Mouse (Mus musculus) bone marrow macrophage, adult 2 months (primary cell): ENCODE results near the gene Fgfrl1. TPM values are rescaled to one million over a fixed set of nuclear protein-coding genes. Genes with fewer than 3 reads are reported as not detected.

Experiments used
- H3K27ac ChIP-seq: 2 replicates; pipeline ENCODE4 v1.5.1; 2012; ENCODE audit warnings: low read depth, low read length; ENCODE audit not compliant: insufficient read depth
- H3K4me1 ChIP-seq: 2 replicates; pipeline ENCODE4 v1.6.1; 2012; ENCODE audit warnings: low read length; ENCODE audit not compliant: control insufficient read depth, insufficient read depth
- H3K4me3 ChIP-seq: 2 replicates; pipeline ENCODE4 v1.5.1; 2012; ENCODE audit warnings: mild to moderate bottlenecking, low read length, moderate library complexity; ENCODE audit not compliant: insufficient read depth
- CTCF ChIP-seq: IDR thresholded peaks from 2 replicates; pipeline ENCODE4 v1.5.1; 2012; ENCODE audit warnings: low read depth, mild to moderate bottlenecking, low read length, moderate library complexity
- POLR2A ChIP-seq: IDR thresholded peaks from 2 replicates; pipeline ENCODE4 v1.6.1; 2012; ENCODE audit warnings: mild to moderate bottlenecking, low read depth, low read length, borderline replicate concordance
- polyA plus RNA-seq: library from polyadenylated mRNA; stranded (reverse); fragments of >200 nt; gene quantifications from 2 replicates; pipeline ENCODE4 v1.2.4, GENCODE M21; 2012; ENCODE audit not compliant: missing spikeins, insufficient read depth, insufficient read length

Gene Fgfrl1
- polyA plus RNA-seq, 1 experiment = 1.5 TPM

DNA sequence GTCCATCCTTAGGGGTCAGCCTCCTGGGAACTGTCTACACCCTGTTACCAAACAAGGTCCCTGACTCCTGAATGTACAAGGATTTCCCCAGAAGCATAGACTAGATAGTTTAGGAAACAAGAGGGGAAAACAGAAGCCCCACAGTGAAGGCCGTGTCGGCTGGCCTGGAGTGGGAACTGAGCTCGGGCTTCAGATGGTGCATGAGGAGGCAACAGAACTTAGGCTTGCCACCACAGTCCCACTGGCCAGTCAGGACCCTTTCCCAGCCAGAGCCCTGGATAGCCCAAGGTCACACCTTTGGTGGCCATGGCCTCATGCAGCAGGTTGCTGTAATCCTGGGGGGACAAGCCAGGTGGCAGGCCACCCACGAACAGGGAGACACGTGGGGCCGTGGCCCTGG is 38.8 kb upstream of the Fgfrl1 start:
- H3K4me3 ChIP-seq = no peak overlapping the region
- no peak for TF ChIP-seq POLR2A
- no peak for TF ChIP-seq CTCF
- H3K27ac ChIP-seq = no peak overlapping the region
- no peaks in the 10 kb centered on the region for H3K4me1 ChIP-seq

DNA sequence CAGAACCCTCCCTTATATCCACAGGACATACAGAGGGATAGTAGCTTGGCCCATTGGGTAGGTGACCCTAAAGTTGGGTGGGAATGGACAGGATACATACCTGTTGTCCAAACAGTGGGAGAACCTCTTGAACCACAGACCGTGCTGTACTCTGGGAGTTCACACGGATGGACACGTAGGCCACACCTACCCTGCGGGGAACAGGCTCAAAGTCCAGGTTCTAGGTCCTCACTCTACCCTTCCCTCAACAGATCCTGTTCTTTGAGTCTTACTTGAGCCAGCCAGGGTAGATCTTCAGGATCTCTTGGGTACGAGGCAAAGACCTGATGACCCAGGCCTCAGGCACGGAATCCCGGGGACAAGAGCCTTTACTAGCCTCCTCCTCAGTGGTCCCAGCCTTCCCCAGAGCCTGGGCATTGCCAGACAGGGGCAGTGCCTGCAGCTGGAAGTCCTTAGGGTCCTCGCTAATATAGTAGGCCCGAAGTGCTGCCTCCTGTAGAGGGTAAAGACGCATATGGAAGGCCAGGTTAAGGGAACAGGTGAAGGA is 37.7 kb upstream of the Fgfrl1 start:
- H3K27ac ChIP-seq = no peak overlapping the region
- peaks cover 3% of the 10 kb centered on the region; the same call in 1 of the 2 replicates for H3K4me1 ChIP-seq
- no peak overlapping the region for H3K4me3 ChIP-seq
- TF ChIP-seq CTCF (no peak), POLR2A (no peak)

DNA sequence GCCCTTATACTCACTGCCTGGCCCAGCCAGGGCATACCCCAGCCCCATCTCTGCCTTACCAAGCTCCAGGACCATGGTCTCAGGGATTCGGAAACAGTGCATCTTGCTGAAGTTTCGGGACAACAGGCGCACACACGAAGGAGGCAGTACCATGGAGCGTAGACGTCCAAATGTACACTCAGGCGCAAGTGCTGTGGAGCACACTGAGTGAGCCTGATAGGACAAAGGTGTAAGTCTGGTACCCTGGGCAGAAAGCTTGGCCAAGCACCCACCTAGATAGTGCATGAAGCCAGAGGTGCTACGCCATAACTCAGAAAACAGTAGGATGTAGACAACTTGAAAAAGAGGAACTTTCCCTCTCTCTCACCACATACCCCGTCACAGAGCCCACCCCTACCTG is 36.8 kb upstream of the Fgfrl1 start:
- Histone ChIP-seq H3K27ac (no peak overlapping the region), H3K4me3 (no peak overlapping the region), H3K4me1 (peaks cover 6% of the 10 kb centered on the region; the same call in 1 of the 2 replicates)
- TF ChIP-seq POLR2A = no peak
- no peak for TF ChIP-seq CTCF

DNA sequence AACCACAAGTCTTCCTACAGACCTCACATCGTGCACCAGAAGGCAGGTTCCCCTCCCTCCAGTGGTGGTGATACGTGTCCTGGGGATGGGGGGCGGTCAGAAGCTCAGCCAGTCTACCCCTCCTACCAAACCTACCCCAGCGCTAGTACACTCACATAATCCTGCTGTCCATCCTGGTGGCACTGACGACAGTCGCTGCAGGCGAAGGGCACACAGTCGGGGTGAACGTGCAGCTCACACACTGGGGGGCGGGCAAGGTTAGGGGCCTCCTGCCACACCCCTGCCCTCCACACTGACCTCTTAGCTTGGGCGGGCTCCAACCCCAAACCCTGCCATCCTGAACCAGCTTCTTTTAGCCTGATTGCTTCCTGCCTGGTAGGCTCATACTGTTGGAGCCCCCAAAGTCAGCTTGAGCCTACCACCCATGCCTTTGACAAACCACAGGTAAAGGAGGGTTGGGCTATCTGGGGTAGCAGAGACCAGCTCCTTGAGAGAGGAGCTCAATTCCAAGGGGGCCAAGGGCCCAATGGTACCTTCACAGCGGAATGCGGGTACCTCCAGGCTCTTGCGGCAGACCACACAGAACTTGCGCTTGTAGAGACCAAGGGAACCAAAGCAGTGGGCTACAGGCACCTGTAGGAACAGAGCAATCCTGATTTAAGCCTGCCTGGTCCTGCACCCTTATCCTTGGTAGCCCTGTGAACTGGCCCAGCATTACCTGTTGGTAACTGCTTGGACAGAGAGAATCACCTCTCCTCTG is 36.1 kb upstream of the Fgfrl1 start:
- H3K27ac ChIP-seq = no peak overlapping the region
- H3K4me3 ChIP-seq = no peak overlapping the region
- peaks cover 10% of the 10 kb centered on the region for H3K4me1 ChIP-seq
- TF ChIP-seq CTCF (no peak), POLR2A (no peak)

DNA sequence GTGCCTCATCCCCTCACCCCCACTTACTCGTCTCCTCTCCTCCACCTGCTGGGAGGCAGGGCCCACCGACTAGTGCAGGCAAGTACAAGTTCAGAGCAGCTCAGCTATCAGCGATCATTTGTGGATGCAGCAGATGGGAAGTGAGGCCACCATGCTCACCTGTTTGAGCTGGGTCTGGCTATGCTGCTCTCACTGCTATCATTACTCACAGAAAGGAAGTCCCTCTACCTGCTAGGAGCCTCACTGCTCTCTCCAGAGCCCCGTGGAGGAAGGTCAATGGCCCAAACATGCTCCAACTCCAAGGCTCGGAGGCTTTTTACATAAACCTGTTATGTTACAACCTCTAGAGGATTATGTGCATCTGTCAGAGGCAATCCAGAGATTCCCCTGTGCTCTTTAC is 34.8 kb upstream of the Fgfrl1 start:
- Histone ChIP-seq H3K4me3 (no peak overlapping the region), H3K27ac (no peak overlapping the region), H3K4me1 (peaks cover 10% of the 10 kb centered on the region)
- TF ChIP-seq POLR2A (no peak), CTCF (no peak)

DNA sequence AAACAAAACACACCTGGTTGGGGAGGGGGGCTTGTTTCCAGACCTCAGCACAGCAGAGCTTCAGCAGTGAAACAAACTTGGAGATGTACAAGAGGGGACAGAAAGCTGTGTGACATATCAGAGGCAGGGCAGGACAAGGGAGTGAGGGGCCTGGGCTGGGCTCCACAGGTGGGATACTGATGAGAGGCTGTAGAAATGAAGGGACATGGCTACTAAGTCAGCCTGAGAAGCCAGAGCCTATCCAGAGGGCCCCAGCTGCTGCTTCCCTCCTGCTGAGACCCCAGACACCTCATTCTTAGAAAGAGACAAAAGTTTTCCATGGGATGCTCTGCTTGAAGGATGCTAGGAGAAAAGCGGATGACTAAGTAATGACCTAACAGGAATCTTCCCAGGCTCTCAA is 33.6 kb upstream of the Fgfrl1 start:
- H3K4me3 ChIP-seq = no peak overlapping the region
- TF ChIP-seq CTCF = no peak
- no peak for TF ChIP-seq POLR2A
- no peak overlapping the region for H3K27ac ChIP-seq
- H3K4me1 ChIP-seq = peaks cover 10% of the 10 kb centered on the region

DNA sequence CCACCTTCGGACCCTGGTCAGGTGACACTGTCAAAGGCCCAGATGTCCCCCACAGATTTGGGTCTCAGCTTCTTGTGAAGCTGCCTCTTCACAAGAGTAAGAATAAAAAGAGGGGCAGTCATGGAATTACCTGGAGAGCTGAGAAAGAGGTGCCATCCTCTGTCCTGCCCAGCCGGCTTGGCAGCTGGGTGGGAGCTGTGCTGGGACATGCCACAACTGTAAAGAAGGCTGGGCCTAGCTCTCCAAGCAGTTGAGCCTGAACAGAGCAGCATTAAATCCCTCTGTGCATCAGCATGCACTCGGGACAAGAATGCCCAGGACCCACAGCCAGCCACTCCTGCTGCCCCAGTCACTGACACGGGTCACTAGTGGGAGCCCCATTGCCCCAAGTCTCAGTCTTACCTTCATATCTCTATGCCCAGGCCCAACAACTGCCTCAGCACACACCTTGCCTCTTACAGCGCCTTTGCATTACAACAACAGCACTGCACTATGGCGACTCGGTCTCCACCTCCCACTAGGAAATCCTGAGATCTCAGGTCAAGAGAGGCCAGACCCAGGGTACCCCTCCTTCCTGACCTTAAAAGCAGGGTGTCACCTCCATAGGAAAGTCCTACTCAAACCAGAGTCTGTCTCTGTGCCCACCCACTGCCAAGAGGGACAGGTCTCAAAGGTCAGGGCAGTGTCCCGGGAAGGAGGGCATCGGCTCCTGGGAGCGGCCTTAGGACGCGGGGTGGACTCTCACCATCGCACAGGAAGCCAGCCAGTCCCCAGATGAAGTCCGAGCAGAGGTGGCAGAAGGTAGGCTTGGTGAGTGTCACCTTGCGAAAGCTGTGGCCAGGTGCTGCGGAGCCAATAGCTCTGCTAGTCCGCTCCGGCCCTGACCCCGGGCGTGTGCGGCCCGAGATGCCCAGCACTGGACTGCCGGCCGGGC is 32.2 kb upstream of the Fgfrl1 start, which contains the start of gene Idua:
Idua (plus strand) TSS at position 634 of the 934 bp plus-strand sequence.
- Histone ChIP-seq H3K27ac (no peak within 1 kb of the TSS), H3K4me3 (peak within 1 kb of the TSS; percentile 89)
- TF ChIP-seq POLR2A (no peak), CTCF (no peak)

DNA sequence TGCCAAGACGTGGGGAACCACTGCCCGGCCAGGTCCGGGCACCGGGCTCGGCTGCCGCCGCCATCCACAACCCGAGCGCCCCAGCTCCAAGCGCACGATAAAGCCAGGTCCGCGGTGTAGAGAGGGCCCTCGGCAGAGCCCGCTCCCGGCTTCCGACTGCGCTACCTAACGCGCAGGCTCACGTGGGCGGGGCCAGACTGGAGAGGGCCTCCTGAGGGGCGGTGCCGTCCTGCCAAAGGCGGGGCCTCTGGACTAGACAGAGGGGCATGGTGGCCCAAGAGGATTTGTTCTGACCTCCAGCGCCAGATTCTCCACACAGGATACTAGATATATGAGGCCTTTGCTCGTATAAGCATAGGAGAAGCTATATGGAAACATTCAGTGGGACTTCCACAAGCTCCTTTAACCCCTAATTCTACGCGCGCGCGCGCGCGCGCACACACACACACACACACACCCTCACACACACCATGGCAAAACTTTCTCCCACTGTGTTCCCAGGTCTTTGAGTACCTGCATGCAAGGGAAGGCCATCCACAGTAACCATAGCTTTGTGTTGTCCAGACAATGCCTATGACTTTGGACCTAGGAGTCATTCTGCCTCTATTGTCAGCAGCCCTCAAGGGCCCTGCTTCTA is 31.4 kb upstream of the Fgfrl1 start:
- peaks cover 10% of the 10 kb centered on the region for H3K4me1 ChIP-seq
- TF ChIP-seq POLR2A (no peak; the same call in 1 of the 2 replicates), CTCF (no peak)
- peak overlapping the region; percentile 89 for H3K4me3 ChIP-seq
- no peak overlapping the region for H3K27ac ChIP-seq

More for the DNA sequence above, 32.2 kb upstream of the Fgfrl1 start, which contains the start of gene Idua:
- H3K4me1 ChIP-seq = peaks cover 10% of the 10 kb centered on the region

DNA sequence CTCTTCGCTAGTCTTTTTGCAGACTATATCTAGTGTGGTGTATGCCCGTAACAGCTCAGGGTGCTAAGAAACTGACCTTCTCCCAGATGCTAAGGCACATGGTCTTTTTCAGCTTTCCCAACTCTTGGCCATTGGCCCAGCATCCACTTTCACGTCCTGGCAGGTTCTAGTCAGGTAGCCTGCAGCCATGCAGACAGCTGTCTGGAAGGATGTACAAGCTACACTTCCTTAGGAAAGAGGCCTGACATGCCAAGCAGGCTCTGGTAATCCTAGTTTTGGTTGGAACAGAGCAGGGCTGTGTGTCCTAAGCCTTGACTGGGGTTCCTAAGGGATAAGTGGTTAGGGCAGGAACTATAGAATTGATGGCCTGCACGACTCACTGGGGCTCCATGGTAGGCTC is 29.4 kb upstream of the Fgfrl1 start:
- TF ChIP-seq POLR2A (no peak), CTCF (no peak)
- H3K4me1 ChIP-seq = peaks cover 10% of the 10 kb centered on the region
- no peak overlapping the region for H3K27ac ChIP-seq
- H3K4me3 ChIP-seq = no peak overlapping the region
